Mouse (Mus musculus) left cerebral cortex, postnatal 36 days (tissue): ENCODE results near the gene Mstn. TPM values are rescaled to one million over a fixed set of nuclear protein-coding genes. Genes with fewer than 3 reads are reported as not detected.

Experiments used
- DNase-seq, 2 experiments: peaks; one replicate each; pipeline ENCODE4 v3.0.0; 2021 to 2022; ENCODE audit warnings: low spot score in 2 of 2, mixed read lengths in 1 of 2
- intact Hi-C: fragments of 180-260 bp; cut with DNase I; formaldehyde crosslinking; loops from one replicate; pipeline ENCODE4 v1.15.1; 2025
- total RNA-seq, 2 experiments: library from RNA; stranded (reverse); gene quantifications; 2 replicates each; pipeline ENCODE4 v1.2.3; 2021

Gene Mstn
- total RNA-seq: under 1 TPM; 0.57 to 0.97 TPM

- intact Hi-C loops: no loop called here
- no peak for DNase-seq
Measured at GRCm38 (mm10) chr1:53061340-53061739, at the start of gene Mstn. TSS of gene Mstn (plus strand) at chr1:53061640.

GRCm38 (mm10) chr1:53014716-53015115 is 46.7 kb upstream of the Mstn start:
- intact Hi-C loops: no loop called here
- DNase-seq: peak; percentile 17 to 25

- intact Hi-C loops: no loop called here
- DNase-seq: no peak
Measured at GRCm38 (mm10) chr1:53015606-53016005, 45.8 kb upstream of the Mstn start.

DNA sequence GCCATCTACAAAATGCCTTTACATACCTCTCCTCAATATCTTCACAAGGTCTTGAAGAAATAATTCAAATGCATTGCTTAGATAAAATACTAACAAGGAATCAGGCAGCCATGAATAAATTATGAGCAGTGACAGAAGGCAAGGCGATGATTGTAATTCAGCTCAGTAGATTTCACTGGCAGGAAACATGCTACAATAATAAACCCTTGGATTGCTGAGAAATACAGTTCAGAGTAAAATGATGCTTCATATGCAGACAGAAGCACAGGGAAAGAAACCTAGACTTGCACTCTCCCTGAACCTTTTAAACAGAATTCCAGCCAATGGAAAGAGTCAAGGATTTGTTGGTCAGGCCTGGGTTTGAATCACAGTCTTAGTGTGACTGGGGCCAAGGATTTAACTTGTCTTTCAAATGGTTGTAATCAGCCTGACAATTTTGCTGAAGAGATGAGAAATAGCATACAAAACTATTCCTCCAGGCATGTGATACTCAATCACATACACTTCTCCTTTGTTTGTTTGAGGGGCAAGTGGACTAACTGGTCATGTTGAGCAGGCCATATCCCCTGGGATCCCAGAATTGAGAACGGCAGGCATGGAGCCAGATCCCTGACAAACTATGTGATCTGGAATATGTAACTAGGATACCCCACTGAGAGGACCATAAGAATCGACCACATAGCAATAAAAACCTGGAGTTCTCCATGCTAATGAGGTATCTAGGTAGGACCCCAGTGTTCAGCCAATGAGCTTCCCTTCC is 42.5 kb upstream of the Mstn start:
- intact Hi-C loops: no loop called here
- no peak for DNase-seq

DNA sequence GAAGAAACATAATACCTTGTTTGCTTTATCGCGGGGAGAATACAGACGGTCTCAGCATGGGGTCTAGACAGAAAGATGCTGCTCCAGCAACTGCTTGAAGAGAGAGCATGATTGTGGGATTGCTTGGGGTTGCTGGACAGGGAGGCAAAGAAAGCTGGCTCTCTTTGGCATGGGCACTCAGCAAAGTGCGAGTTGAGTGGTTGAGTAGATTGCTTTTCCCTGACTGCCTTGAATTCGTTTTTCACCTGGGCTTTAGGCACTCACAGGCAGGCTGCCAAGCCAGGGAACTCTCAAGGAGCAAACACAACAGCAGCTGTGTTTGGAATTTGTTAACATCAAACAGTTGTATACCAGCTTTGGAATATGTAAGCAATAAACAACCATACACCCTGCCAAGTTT is 41.4 kb upstream of the Mstn start, which contains the start of gene 1700019D03Rik:
TSS of gene 1700019D03Rik (minus strand) at position 101 of the 400 bp plus-strand sequence.
- DNase-seq: no peak
- intact Hi-C loops: no loop called here

GRCm38 (mm10) chr1:53032550-53032949 is 28.9 kb upstream of the Mstn start:
- DNase-seq: no peak
- intact Hi-C loops: loop anchor here (1.0 to 10.0 kb wide), 3 partner anchors 80 to 388 kb away; no protein-coding TSS in a partner anchor

- intact Hi-C loops: loop anchor here (10.0 kb wide), 1 partner anchor 393 kb away; no protein-coding TSS in a partner anchor
Measured at GRCm38 (mm10) chr1:53037443-53037871, 24.0 kb upstream of the Mstn start.

DNA sequence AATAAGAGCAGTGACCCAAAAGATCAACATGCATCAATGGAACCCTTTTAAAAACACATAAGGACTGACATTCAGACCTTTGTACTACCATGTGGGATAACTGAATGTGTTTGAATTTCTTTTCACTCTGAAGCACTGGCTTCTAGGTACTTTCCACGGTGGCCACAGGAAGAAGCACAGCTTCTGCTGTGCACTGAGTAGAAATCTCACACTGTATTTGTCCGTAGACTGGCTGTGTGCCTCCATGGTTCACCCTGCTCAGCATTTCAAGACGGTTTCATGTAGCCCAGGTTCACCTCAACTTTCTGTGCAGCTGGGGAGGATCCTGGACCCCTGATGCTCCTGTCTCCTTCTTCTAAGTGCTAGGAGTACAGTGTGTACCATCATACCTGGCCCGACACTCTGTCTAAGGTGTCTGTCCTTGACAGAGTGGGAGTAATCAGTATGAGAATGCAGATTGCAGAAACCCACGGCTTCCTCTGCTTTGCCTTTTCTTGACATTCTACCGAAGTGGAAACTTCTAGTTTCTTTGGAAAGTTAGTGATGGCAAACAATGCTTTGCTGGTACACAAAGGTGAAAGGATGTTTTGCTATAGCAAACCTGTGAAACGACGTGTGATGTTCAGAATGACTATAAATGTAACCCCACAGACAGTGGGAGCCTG is 11.5 kb upstream of the Mstn start:
- intact Hi-C loops: no loop called here
- no peak for DNase-seq

More at GRCm38 (mm10) chr1:53037443-53037871, 24.0 kb upstream of the Mstn start:
- no peak for DNase-seq

DNA sequence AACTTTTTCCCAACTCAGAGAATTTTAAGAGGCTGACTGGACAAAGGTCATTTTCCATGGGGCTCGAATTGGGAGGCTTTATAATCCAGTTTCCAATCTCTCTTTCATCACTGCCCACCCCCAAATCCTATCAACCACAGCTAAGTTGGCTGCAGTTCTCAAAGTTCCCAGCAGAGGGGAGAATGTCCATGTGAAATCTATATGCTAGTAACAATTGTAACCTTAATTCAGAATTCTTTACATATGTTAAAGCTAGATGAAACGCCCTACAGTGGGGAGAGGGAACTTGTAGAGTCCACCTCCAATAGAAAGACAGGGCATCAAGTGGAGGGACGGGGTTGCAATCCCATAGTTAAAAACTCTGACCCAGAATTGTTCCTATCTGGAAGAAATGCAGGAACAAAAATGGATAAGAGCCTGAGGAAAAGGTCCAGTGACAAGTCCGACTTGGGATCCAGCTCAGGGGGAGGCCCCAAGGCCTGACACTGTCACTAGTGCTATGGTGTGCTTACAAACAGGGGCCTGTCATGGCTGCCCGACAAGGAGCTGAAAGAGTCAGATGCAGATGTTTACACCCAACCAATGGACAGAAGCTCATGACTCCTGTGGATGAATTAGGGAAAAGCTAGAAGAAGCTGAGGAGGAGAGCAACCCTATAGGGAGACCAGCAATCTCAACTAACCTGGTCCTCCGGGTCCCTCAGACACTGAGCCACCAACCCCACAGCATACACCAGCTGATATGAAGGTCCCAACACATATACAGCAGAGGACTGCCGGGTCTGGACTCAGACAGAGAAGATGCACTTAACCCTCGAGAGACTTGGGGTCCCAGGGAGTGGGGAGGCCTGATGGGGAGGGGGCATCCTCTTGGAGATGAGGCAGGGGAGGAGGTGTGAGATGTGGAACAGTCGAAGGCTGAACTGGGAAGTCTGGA is 8.1 kb upstream of the Mstn start:
- intact Hi-C loops: loop anchor here (2.0 kb wide), 2 partner anchors 219 to 299 kb away; partner anchors contain the start of genes Asdurf, Asnsd1 and Gm28551
- peak; percentile 34 to 50 for DNase-seq

DNA sequence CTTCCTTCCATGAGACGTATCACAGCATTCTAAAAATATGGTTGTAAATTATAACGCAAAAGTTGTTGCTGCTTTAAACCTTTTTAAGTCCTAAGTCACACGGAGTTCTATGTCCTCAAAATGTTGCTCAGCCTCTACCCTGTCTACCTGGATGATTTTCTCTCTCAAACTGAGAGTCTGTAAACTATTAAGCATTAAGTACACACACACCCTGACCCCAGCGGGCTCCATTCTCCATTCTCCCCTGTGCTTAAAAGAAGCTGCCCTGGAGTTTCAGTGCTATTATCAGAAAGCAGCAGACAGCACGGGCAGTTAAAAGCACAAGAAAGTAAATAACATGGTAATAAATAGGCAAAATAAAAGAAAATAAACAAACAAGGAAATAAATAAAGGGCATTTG is 2.3 kb upstream of the Mstn start:
- DNase-seq: no peak
- intact Hi-C loops: no loop called here

- intact Hi-C loops: no loop called here
- no peak for DNase-seq
Measured at GRCm38 (mm10) chr1:53060499-53060898, 941 bp upstream of the Mstn start.

GRCm38 (mm10) chr1:53061871-53062608 is 600 bp downstream of the Mstn start:
- peak; percentile 6 to 30 for DNase-seq
- intact Hi-C loops: no loop called here

GRCm38 (mm10) chr1:53063921-53064320 is 2.5 kb downstream of the Mstn start:
- no peak for DNase-seq
- intact Hi-C loops: no loop called here

DNA sequence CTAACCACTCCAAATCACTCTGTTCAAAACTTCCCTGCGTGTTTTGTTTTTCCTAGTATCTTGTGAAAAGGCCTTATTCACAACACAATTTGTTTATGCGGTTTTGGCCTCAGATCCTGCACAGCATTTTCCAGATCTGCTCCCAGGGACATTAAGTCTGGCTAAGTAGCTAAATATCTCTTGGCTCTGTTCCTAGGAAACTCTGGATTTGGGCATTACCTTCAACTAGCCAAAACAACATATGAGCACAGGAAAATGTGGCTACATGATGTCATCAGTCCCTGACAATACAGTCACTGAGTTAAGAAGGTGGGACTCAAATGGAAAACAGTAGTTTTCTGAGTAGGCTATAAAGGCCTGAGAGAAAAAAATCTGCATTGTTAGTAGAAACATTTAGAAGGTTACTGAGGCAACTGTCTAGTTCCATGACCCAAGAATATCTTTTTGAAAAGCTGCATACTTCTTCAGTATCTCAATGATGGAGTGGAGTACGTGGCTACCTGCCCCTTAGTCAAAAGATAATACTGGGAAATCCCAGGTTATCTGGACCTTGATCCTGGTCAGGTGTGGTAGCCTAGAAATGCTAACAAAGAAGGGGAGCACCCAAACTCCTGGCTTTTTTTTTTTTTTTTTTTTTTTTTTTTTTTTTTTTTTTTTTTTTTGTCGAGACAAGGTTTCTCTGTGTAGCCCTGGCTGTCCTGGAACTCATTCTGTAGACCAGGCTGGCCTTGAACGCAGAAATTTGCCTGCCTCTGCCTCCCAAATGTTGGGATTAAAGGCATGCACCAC is 8.5 kb downstream of the Mstn start:
- DNase-seq: no peak
- intact Hi-C loops: no loop called here

- intact Hi-C loops: no loop called here
Measured at GRCm38 (mm10) chr1:53070664-53071175, 9.3 kb downstream of the Mstn start.

DNA sequence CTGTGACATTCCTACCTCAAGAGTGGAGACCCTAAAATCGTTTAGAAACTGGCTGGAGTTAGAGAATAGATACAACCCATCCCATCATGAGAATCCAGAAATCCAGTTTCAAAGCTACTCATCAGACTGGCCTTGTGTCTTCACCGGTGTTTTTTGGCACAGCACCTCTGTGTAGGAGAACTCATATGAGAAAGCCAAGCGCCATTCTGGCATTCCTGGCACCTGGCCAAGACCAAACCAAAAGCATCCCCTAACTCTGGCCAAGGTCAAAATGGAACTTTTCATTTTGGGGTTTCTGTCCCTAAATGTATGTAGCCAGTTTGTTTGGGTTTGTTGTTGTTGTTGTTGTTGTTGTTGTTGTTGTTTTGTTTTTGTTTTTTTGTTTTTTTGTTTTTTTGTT is 15.2 kb downstream of the Mstn start:
- DNase-seq: no peak
- intact Hi-C loops: no loop called here

More at GRCm38 (mm10) chr1:53070664-53071175, 9.3 kb downstream of the Mstn start:
- no peak for DNase-seq

- DNase-seq: no peak
- intact Hi-C loops: no loop called here
Measured at GRCm38 (mm10) chr1:53079876-53080275, 18.4 kb downstream of the Mstn start.

GRCm38 (mm10) chr1:53080603-53081002 is 19.2 kb downstream of the Mstn start:
- no peak for DNase-seq
- intact Hi-C loops: no loop called here
